Mouse (Mus musculus): ENCODE results near the gene Stat5a.

Gene Stat5a

GRCm38 (mm10) chr11:100836923-100837702 lies 22.0 kb upstream of the Stat5a start:
- no peak for DNase-seq

- no peak for DNase-seq
Observed at GRCm38 (mm10) chr11:100838894-100839293, 20.3 kb upstream of the Stat5a start.

- DNase-seq, result no peak
Observed at GRCm38 (mm10) chr11:100839523-100839922, 19.6 kb upstream of the Stat5a start.

GRCm38 (mm10) chr11:100840866-100841265 lies 18.3 kb upstream of the Stat5a start:
- no peak for DNase-seq

GRCm38 (mm10) chr11:100842025-100842424 lies 17.1 kb upstream of the Stat5a start:
- DNase-seq, result no peak

GRCm38 (mm10) chr11:100843070-100843669 lies 16.0 kb upstream of the Stat5a start:
- no peak for DNase-seq

- DNase-seq, result no peak
Observed at GRCm38 (mm10) chr11:100844121-100844520, 15.0 kb upstream of the Stat5a start.

- no peak for DNase-seq
Observed at GRCm38 (mm10) chr11:100845793-100846192, 13.4 kb upstream of the Stat5a start.

GRCm38 (mm10) chr11:100847572-100847971 lies 11.6 kb upstream of the Stat5a start:
- DNase-seq, result no peak

- no peak for DNase-seq
Observed at GRCm38 (mm10) chr11:100848080-100848479, 11.1 kb upstream of the Stat5a start.

- no peak for DNase-seq
Observed at GRCm38 (mm10) chr11:100848789-100849379, 10.3 kb upstream of the Stat5a start.

- peak in 1 of 2 experiments; percentile 10 for DNase-seq
Observed at GRCm38 (mm10) chr11:100849456-100850037, 9.6 kb upstream of the Stat5a start.

GRCm38 (mm10) chr11:100850038-100850777 lies 8.9 kb upstream of the Stat5a start, which contains the start of gene Stat5b:
Stat5b (minus strand) TSS chr11:100850724.
- DNase-seq, result peak; percentile 72 to 76

- DNase-seq, result peak; percentile 39 to 40
Observed at GRCm38 (mm10) chr11:100850778-100851528, 8.2 kb upstream of the Stat5a start.

GRCm38 (mm10) chr11:100852088-100852487 lies 7.1 kb upstream of the Stat5a start:
- DNase-seq, result no peak

GRCm38 (mm10) chr11:100853018-100853417 lies 6.1 kb upstream of the Stat5a start:
- DNase-seq, result no peak

GRCm38 (mm10) chr11:100854268-100854667 lies 4.9 kb upstream of the Stat5a start:
- no peak for DNase-seq

GRCm38 (mm10) chr11:100855178-100855577 lies 4.0 kb upstream of the Stat5a start:
- no peak for DNase-seq

- no peak for DNase-seq
Observed at GRCm38 (mm10) chr11:100857960-100858359, 1.2 kb upstream of the Stat5a start.

- DNase-seq, result no peak
Observed at GRCm38 (mm10) chr11:100859579-100860075, 476 bp downstream of the Stat5a start.

GRCm38 (mm10) chr11:100860198-100861048 lies 1.3 kb downstream of the Stat5a start:
- peak in 1 of 2 experiments; percentile 44 for DNase-seq
